Mouse (Mus musculus) E14TG2a.4 (cell line): ENCODE results near the gene Thsd7b.

Experiments
- CTCF ChIP-seq: conservative IDR thresholded peaks from 2 replicates; pipeline ENCODE4 v1.5.1; 2014; ENCODE audit warnings: low read length
- NANOG ChIP-seq: IDR thresholded peaks from 2 replicates; pipeline ENCODE4 v1.6.1; 2014; ENCODE audit warnings: borderline replicate concordance, low read length, mixed read lengths
- POU5F1 ChIP-seq: IDR thresholded peaks from 2 replicates; pipeline ENCODE4 v1.6.1; 2014; ENCODE audit warnings: low read length, borderline replicate concordance

- TF ChIP-seq CTCF (no peak), NANOG (no peak), POU5F1 (no peak)
These were observed 840.4 kb downstream of the Thsd7b start for GRCm38 (mm10) chr1:130113549-130113948.
